Mouse (Mus musculus) midbrain, postnatal 0 days (tissue): Measurements from ENCODE around the gene Hint2. TPM values are rescaled to one million over a fixed set of nuclear protein-coding genes. Genes with fewer than 3 reads are reported as not detected.

Experiments
- ATAC-seq: fragments of 200-750 bp; cut with Nextera tagmentation; 2 replicates; pipeline ENCODE4 v1.8.0; 2017; ENCODE audit warnings: moderate number of reproducible peaks, mild to moderate bottlenecking, moderate TSS enrichment, moderate library complexity; ENCODE audit not compliant: low FRiP score
- DNase-seq: peaks from one replicate; pipeline ENCODE4 v3.0.0-alpha.2; 2015; ENCODE audit warnings: low spot score
- H3K27ac ChIP-seq: fragments of 300-500 bp; sonication (generic); 2 replicates; pipeline ENCODE4 v1.5.1; 2014; ENCODE audit warnings: low read depth, mild to moderate bottlenecking, low read length, mixed read lengths
- H3K27me3 ChIP-seq: fragments of 300-500 bp; sonication (generic); 2 replicates; pipeline ENCODE4 v1.6.1; 2014; ENCODE audit warnings: low read length, control low read depth, mixed read lengths; ENCODE audit not compliant: insufficient read depth
- H3K36me3 ChIP-seq: fragments of 300-500 bp; sonication (generic); 2 replicates; pipeline ENCODE4 v1.6.1; 2014; ENCODE audit warnings: low read length, control low read depth, mixed read lengths; ENCODE audit not compliant: insufficient read depth
- H3K4me1 ChIP-seq: fragments of 300-500 bp; sonication (generic); 2 replicates; pipeline ENCODE4 v1.6.1; 2014; ENCODE audit warnings: mild to moderate bottlenecking, control low read depth, antibody characterized with exemption, low read length, mixed read lengths; ENCODE audit not compliant: insufficient read depth
- H3K4me2 ChIP-seq: fragments of 300-500 bp; sonication (generic); 2 replicates; pipeline ENCODE4 v1.6.1; 2014; ENCODE audit warnings: low read depth, mild to moderate bottlenecking, low read length, mixed read lengths; ENCODE audit not compliant: poor library complexity, severe bottlenecking
- H3K4me3 ChIP-seq: fragments of 300-500 bp; sonication (generic); 2 replicates; pipeline ENCODE4 v1.5.1; 2014; ENCODE audit warnings: low read depth, mild to moderate bottlenecking, low read length, moderate library complexity
- H3K9ac ChIP-seq: fragments of 300-500 bp; sonication (generic); replicated peaks from 2 replicates; pipeline ENCODE4 v1.6.1; 2014; ENCODE audit warnings: mild to moderate bottlenecking, low read length, moderate library complexity, mixed read lengths; ENCODE audit not compliant: poor library complexity, severe bottlenecking
- H3K9me3 ChIP-seq: fragments of 300-500 bp; sonication (generic); 2 replicates; pipeline ENCODE4 v1.6.1; 2016; ENCODE audit warnings: low read length, control low read depth
- CTCF ChIP-seq: IDR thresholded peaks from 2 replicates; pipeline ENCODE4 v1.5.1; 2016; ENCODE audit warnings: antibody characterized with exemption, mild to moderate bottlenecking
- WGBS: fragments of 180-500 bp; shearing (Covaris S2); extraction: QIAGEN DNeasy Blood & Tissue Kit; methylation state at CpG from one replicate; pipeline ENCODE4 v1.1.7; 2014; 5-methylcytosine and 5-hydroxymethylcytosine counted together
- polyA plus RNA-seq: library from polyadenylated mRNA; unstranded; fragments of >200 nt; fragmentation: Nextera tagmentation; extraction: Ambion mirVana; gene quantifications from 2 replicates; pipeline ENCODE4 v1.2.1, GENCODE M21; 2015
- total RNA-seq: library from RNA; depleted of rRNA; stranded (reverse); fragments of >200 nt; gene quantifications from 2 replicates; pipeline ENCODE4 v1.2.3, GENCODE M21; 2014

Hint2 gene
- total and polyA plus RNA-seq, 2 experiments from 2014 or later: 51.6 to 80.1 TPM

DNA sequence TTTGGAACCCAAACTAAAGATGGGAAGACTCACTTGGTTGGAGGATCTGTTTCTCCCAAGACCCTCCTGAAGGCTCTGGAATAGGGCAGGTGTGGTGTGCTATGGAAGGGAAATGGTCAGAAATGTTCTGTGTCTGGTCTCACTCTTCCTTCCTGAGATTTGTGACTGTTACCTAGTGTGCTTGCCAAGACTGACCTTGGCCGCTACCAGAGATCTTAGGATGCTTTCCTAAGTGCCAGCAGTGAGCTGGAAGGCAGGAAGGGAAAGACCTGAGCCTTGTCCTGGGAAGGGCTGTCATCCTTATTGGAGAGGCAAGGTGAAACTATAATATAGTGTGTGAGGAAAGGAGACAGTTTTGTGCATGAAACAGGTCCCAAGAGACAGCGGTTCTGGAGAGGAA is 22.5 kb downstream of the Hint2 start:
- ATAC-seq: no peak
- TF ChIP-seq CTCF: no peak
- no peak for DNase-seq
- no peak overlapping the region for H3K9ac ChIP-seq
- H3K36me3 ChIP-seq: no peaks in the 10 kb centered on the region
- 92% methylated on average over 2 of the region's 2 CpGs for WGBS
- peaks cover 23% of the 10 kb centered on the region for H3K4me1 ChIP-seq
- no peak overlapping the region for H3K4me3 ChIP-seq
- H3K27me3 ChIP-seq: no peaks in the 10 kb centered on the region
- H3K9me3 ChIP-seq: no peaks in the 10 kb centered on the region
- H3K4me2 ChIP-seq: 0 out of 2 replicates have a peak overlapping the region, but pooled peaks have one; percentile 1
- H3K27ac ChIP-seq: no peak overlapping the region

DNA sequence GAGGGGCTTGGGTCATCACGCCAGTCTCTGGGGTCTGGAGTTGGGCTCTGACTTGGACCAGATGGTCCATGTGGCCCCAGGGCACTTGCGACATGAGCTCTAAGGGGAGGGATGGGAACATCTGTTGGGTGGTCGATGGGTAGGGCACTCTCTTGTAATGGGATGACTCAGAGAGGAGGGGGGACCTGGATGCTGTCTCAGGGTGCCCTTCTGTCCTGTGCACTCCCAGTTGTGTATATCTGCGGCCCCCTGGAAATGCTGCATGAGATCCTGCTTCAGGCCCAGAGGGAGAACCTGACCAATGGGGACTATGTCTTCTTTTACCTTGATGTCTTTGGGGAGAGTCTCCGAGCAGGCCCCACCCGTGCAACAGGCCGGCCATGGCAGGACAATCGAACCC is 23.0 kb downstream of the Hint2 start:
- DNase-seq: no peak
- H3K27ac ChIP-seq: no peak overlapping the region
- H3K36me3 ChIP-seq: no peaks in the 10 kb centered on the region
- H3K9ac ChIP-seq: no peak overlapping the region
- TF ChIP-seq CTCF: no peak
- no peak for ATAC-seq
- H3K4me2 ChIP-seq: peak overlapping the region; percentile 1; the same call in 1 of the 2 replicates
- H3K9me3 ChIP-seq: no peaks in the 10 kb centered on the region
- H3K27me3 ChIP-seq: no peaks in the 10 kb centered on the region
- H3K4me3 ChIP-seq: no peak overlapping the region
- H3K4me1 ChIP-seq: peaks cover 23% of the 10 kb centered on the region
- 79% methylated on average over 8 of the region's 8 CpGs for WGBS

GRCm38 (mm10) chr4:43631956-43632920 is 24.0 kb downstream of the Hint2 start:
- H3K4me3 ChIP-seq: peak overlapping the region; percentile 57
- no peak for DNase-seq
- no peak for TF ChIP-seq CTCF
- H3K4me1 ChIP-seq: peaks cover 23% of the 10 kb centered on the region
- H3K36me3 ChIP-seq: no peaks in the 10 kb centered on the region
- WGBS: 52% methylated on average over 42 of the region's 42 CpGs
- peak overlapping the region; percentile 90 for H3K9ac ChIP-seq
- H3K27me3 ChIP-seq: no peaks in the 10 kb centered on the region
- peak overlapping the region; percentile 97 for H3K4me2 ChIP-seq
- no peaks in the 10 kb centered on the region for H3K9me3 ChIP-seq
- peak overlapping the region; percentile 77 for H3K27ac ChIP-seq
- ATAC-seq: peak; percentile 17

- DNase-seq (peak; percentile 31), ATAC-seq (peak; percentile 35)
- Histone ChIP-seq H3K27ac (peak within 1 kb of the TSS; percentile 77), H3K9me3 (no peaks in the 10 kb centered on the region), H3K9ac (peak within 1 kb of the TSS; percentile 90), H3K4me2 (peak within 1 kb of the TSS; percentile 97), H3K4me3 (peak within 1 kb of the TSS; percentile 57), H3K27me3 (no peaks in the 10 kb centered on the region), H3K4me1 (peaks cover 23% of the 10 kb centered on the region), H3K36me3 (no peaks in the 10 kb centered on the region)
- TF ChIP-seq CTCF: no peak
- WGBS: 2% methylated on average over 26 of the region's 70 CpGs
These were observed 25.0 kb downstream of the Hint2 start, which contains the start of gene Npr2 for GRCm38 (mm10) chr4:43631046-43631955. Npr2 (plus strand) TSS chr4:43631935.

- peak overlapping the region; percentile 90; the same call in 1 of the 2 replicates for H3K9ac ChIP-seq
- H3K9me3 ChIP-seq: no peaks in the 10 kb centered on the region
- no peaks in the 10 kb centered on the region for H3K36me3 ChIP-seq
- DNase-seq (peak; percentile 21), ATAC-seq (no peak)
- H3K27ac ChIP-seq: peak overlapping the region; percentile 77
- peak overlapping the region; percentile 57 for H3K4me3 ChIP-seq
- no peaks in the 10 kb centered on the region for H3K27me3 ChIP-seq
- H3K4me1 ChIP-seq: peaks cover 23% of the 10 kb centered on the region
- TF ChIP-seq CTCF: no peak
- WGBS: 18% methylated on average over 5 of the region's 5 CpGs
- peak overlapping the region; percentile 97; the same call in 1 of the 2 replicates for H3K4me2 ChIP-seq
These were observed 25.6 kb downstream of the Hint2 start for GRCm38 (mm10) chr4:43630671-43631045.
